Mouse (Mus musculus) frontal cortex, postnatal 14 days (tissue): Measurements from ENCODE around the gene Gm3159.
"Not testable (repeated sequence)": the region's sequence is repeated elsewhere in the genome, so short reads cannot be mapped to it uniquely, and the experiment has no call there.

ENCODE experiments used
- DNase-seq, 2 experiments: peaks; one replicate each; pipeline ENCODE4 v3.0.0; 2022; ENCODE audit warnings: low spot score in 2 of 2

Gm3159 gene

DNA sequence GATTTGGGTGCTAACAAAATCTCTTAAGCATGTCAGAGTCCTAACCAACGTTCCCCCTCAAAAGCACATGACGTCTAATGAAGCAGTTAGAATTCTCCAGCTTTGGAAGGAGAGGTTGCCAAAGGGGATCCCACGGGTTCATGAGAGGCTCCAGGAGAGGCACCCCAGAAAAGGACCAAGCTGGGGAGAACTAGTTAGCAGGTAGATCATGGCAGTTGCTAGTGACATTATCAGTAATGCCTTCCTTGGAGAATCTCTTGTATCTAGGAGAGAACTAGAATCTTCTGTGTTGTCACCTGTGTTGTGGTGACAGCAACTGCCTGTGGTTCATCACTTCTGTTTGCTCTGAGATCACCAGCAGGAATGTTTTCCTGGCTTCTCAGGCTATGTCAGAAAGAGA is at the start of gene Gm3159:
Gm3159 (plus strand) TSS at position 301 of the 400 bp plus-strand sequence.
- not testable (repeated sequence) for DNase-seq

DNA sequence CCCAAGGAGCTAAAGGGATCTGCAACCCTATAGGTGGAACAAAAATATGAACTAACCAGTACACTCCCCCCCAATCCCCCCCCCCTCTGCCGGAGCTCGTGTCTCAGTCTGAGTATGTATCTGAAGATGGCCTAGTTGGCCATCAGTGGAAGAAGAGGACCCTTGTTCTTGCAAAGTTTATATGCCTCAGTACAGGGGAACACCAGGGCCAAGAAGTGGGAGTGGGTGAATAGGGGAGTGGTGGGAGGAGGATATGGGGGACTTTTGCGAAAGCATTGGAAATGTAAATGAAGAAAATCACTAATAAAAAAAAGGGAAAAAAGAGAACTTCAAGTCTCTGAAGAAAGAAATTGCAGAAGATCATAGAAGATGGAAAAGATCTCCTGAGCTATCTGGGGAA is 28.3 kb upstream of the Gm3159 start:
- DNase-seq: not testable (repeated sequence)

DNA sequence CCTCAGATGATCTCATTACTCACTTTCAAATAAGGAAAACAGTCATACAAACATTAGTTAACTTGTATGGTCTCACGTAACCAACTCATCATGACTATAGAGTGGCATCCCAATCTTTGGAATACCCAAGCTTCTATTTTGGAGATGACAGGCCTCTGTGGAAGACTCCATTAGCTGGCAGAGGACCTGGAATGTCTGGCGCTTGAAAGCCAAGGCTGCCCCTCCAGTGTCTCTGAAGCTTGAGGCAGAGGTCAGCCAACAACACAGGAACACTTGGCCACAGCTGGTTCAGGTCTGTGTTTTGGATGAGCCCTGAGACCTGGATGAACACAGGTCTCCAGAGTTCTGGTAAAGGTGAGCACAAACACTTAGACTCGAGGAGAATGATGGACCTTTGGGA is 27.6 kb upstream of the Gm3159 start:
- DNase-seq: not testable (repeated sequence)

DNA sequence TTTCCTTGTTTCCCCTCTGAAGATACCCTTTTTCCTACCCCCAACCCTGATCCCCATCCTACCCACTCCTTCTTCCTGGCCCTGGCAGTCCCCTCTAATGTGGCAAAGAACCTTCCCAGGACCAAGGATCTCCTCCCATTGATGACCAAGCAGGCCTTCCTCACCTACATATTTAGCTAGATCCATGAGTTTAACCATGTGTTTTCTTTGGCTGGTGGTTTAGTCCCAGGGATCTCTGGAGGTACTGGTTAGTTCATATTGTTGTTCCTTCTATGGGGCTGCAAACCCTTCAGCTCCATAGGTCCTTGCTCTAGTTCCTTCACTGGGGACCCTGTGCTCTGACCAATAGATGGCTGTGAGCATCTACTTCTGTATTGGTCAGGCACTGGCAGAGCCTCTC is 19.5 kb upstream of the Gm3159 start:
- DNase-seq: not testable (repeated sequence)

DNA sequence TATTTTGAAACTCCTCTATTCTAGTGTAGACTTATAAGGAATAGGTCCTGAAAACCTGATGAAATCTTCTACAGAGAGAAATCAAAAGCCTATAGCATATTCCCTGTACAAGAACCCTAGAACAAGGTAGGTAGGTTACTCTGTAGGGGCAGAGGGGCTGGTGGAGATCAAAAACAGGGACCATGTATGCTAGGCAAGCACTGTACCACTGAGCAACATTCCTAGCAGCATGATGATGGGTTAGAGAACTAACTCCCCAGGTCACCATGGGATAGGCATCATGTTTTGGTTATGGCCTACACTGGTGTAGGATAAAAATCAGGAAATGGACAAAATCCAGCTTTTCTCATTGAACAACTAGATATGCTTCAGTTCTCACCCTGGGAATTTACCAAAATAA is 11.7 kb upstream of the Gm3159 start:
- not testable (repeated sequence) for DNase-seq

DNA sequence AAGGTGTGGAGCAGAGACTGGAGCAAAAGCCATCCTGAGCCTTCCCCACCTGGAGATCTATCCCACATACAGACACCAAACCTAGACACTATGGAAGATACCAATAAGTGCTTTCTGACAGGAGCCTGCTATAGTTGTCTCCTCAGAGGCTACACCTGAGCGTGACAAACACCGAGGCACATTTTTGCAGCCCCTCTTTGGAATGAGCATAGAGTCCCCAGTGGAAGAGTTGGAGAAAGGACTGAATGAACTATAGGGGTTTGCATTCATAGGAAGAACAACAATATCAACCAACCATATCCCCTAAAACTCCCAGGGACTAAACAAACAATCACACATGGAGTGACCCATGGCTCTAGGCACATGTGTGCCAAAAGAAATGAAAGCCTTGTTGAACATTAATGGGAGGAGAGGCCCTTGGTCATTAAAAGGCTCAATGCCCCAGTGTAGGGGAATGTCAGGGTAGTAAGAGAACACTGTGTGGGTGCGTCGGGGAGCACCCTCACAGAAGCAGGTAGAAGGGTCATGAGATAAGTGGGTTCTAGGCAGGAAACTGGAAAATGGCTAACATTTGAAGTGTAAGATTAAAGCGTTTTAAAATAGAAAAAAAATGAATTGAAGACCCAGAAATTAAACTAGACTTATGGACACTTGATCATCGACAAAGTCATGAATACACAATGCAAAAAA is 4.3 kb upstream of the Gm3159 start:
- not testable (repeated sequence) for DNase-seq

DNA sequence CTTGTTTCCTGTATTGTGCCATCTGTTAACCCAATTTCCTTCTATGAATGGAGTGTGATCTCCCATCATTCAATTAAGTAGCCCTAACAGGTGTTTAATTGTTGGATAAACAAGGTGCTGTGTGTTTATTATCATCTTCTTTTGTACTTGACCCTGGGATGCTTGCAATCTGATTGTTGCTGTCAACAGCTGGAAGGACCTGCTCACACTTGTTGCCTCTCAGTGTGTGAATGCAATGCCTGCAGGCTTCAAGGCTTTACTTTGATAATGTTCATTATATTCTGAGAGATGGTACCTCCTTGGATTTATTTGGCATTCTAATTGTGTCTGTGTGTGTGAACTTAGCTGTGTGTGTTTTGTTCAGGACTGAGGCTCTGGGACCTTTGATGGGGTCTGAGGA is 1.3 kb downstream of the Gm3159 start:
- DNase-seq: not testable (repeated sequence)

DNA sequence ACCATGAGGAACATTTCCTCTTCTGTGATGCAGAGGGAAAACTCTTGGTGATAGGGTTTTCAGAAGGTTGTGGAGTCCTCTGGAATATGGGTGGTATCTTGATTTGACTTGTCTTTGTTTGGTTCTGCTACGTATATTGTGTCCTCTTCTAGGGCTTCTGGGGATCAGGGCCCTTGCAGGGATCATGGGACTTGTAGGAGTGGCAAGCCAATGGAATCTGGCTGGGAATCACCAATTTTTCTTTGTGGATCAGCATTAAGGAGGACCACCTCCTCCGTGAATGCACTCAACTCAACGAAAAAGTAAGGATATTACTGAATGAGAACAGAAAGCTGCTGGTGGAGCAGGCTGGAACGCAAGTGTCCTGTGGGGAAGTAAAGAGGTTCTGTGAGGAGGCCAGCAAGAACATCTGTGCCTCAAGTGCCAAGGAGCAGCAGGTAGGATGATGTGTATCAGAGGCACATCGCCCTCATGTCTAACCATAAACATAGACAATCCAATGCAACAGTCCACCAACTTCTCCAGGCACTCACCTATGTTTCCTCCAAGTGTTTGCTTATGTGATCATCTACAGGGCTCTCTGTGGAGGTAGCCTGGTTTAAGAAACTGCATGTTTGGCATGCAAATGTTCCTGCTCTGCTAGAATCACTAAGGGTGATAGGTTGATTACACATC is 2.9 kb downstream of the Gm3159 start:
- not testable (repeated sequence) for DNase-seq

DNA sequence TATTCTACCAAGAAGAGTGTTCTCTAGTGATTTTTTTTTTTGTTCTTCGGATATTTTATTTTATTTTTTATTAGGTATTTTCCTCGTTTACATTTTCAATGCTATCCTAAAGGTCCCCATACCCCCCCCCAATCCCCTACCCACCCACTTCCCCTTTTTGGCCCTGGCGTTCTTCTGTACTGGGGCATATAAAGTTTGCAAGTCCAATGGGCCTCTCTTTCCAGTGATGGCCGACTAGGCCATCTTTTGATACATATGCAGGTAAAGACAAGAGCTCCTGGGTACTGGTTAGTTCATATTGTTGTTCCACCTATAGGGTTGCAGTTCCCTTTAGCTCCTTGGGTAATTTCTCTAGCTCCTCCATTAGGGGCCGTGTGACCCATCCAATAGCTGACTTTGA is 3.9 kb downstream of the Gm3159 start:
- not testable (repeated sequence) for DNase-seq

DNA sequence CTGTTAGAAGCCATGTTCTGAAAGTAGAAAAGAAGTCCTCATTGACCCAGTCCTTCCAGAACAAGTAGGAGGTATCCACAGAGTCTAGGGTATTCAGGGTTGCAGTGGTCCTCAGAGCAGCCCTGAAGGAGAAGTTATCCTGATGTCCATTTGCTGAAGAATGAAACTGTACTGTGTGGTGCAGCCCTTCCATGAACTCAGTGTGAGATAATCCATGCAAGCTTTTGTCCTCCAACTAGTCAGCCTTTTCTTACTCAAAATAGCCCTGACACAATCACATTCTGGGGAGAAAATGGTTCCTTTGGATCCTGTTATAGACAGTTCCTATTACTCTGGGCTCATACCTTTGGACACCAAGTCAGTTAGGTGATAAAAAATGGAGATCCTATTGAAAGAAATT is 6.5 kb downstream of the Gm3159 start:
- not testable (repeated sequence) for DNase-seq

DNA sequence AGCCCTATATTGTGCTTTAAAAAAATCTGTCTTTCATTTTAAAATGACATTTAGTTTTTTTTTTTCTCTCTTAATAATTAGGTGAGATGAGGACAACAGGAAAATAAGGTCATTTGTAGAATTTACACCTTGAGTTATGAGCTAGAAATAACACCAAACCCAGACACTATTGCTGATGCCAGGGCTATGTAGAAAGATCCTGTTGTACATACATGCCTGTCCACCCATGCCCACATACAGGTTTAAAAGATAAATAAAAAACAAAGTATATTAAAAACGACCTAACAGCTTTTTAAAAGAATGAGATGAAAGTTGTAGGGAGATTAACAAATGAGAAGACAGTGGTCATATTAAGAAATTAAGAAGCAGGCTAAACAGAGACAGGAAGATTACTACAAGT is 12.6 kb downstream of the Gm3159 start:
- not testable (repeated sequence) for DNase-seq

DNA sequence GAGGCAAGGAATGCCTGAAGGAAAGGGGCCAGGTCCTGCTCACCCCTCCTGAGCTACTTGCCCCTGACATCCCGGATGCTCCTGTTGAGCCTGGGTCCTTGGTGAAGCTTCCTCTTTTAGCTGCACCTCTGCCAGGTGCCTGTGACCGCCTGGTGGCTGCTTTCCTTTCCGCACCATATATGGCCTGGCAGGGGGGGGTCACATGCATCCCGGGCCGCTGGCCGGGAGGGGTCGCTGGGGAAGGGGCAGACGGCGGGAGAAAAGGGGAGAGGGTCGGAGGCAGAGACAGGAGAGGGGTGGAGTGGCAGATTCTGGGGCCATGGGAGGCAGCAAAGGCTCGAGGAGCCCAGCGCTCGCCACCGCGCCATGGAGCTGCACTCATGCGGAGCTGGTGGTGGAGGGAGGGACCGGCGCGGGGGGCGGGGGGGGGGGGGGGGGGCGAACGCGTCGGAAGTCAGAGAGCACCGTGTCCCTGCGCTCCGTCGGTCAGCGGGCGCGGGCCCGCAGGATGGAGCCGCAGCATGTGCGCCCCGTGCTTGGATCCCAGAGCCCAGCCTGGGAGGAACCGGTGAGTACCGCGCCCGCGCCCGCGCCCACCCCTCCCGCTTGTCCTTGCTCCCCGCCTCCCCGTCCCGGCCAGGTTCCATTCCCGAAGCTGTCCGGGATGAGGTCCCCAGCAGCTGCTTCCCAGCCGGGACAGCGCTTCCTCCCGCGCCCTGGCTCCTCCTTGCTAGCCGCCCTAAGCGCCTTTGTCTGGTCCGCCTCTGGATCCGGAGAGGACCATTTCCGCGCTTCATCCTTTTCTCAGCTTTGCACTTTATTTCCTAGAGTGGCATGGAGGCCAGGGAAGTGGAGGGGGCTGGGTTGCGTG is 17.9 kb downstream of the Gm3159 start, which contains the start of gene Gm3164:
Gm3164 (plus strand) TSS at position 484 of the 871 bp plus-strand sequence.
- not testable (repeated sequence) for DNase-seq

DNA sequence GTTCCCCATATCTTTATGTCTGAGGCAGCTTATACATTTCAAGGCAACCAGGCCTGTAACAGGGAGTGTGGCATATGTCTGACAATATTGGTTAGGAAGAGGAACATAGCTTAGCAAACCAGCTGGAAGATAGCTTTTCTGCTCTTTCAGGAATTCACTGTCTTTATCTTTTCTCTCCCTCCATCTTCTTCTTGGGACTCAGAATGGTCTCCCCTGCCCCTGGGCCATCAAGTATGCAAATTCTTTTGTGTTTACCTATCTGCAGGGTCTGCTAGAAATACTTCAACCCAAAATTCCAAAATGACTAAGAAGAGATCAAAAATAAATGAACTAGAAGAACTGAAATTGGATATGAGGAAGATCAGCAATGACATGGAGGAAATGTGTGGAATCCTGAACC is 33.4 kb downstream of the Gm3159 start, which contains the start of gene Gm3173:
Gm3173 (plus strand) TSS at position 301 of the 400 bp plus-strand sequence.
- not testable (repeated sequence) for DNase-seq
